Mouse (Mus musculus): Measurements from ENCODE around the gene March9.
A peak's percentile ranks its signal among the peaks of the same experiment; 100 is the strongest.
"Not testable (repeated sequence)": the region's sequence is repeated elsewhere in the genome, so short reads cannot be mapped to it uniquely, and the experiment has no call there.

The March9 gene

DNA sequence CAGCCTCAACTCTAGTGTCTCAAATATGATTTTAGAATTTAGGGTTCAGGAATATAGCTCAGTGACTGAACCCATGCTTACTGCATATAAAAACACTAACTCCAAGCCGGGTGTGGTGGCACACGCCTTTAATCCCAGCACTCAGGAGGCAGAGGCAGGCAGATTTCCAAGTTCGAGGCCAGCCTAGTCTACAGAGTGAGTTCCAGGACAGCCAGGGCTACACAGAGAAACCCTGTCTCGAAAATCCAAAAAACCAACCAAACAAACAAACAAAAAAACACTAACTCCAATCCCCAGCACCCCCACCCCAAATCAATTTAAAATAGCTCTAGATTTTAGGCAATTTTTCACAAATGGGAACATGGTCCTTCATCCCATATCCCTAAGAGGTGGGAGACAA is 2.1 kb upstream of the March9 start:
- not testable (repeated sequence) for DNase-seq

- DNase-seq: no peak
Measured at GRCm38 (mm10) chr10:127061513-127061912, 1.5 kb upstream of the March9 start.

DNA sequence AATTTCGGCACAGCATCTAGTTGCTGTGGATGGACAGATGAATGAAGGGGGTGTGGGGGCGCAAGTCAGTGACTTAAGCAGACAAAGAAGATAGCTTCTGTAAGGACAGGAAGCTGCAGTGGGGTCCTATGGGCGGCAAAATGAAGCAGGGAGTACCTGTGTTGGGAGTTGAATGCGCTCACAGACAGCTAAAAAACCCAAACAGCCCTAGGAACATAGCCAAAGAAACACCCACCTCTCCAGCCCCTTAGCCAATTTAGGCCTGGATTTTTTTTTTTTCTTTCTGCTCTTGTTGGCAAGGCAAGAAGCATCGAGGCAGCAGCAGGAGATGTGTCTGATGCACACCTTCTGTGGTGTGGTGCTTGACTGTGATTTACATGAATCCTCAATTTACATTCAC is 1.1 kb upstream of the March9 start:
- no peak for DNase-seq

DNA sequence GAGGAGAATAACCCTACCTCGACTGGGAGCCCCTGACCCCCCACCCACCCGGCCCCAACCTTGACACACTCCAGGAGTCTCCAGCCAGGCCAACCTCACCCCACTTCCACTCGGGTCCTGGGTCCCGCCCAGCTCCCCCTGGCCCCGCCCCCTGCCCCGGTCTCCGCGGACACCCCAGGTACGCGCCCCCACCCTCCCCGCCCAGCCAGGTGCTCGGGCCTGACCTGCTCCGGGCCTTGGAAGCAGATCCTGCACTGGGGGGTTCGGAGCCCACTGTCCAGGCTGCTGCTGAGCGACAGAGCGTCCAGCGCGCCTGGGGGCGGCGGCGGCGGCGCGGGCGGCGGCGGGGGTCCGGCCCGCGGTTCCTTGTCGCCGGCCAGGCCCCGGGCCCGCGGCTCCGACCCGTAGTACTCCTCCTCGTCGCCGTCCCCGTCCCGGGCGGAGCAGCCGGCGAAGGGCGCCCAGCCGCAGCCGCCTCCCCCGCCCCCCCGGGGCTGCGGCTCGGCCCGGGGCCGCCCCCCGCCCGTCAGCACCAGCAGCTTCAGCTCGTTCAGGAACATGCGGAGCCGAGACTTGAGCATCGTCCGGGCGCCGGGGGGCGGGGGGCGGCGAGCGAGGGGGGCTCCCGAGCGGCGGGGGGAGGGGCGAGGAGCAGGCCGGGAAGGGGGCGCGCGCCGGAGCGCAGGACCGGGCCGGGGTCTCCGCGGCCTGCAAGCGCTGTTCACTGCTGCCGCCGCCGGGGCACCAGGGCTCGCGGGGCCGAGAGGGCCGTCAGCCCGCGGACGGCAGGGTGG is 613 bp downstream of the March9 start:
- DNase-seq: no peak

GRCm38 (mm10) chr10:127058708-127059107 is 1.3 kb downstream of the March9 start:
- DNase-seq: no peak

GRCm38 (mm10) chr10:127058161-127058560 is 1.8 kb downstream of the March9 start:
- peak; percentile 67 for DNase-seq

- DNase-seq: no peak
Measured at GRCm38 (mm10) chr10:127056490-127056889, 3.5 kb downstream of the March9 start.

DNA sequence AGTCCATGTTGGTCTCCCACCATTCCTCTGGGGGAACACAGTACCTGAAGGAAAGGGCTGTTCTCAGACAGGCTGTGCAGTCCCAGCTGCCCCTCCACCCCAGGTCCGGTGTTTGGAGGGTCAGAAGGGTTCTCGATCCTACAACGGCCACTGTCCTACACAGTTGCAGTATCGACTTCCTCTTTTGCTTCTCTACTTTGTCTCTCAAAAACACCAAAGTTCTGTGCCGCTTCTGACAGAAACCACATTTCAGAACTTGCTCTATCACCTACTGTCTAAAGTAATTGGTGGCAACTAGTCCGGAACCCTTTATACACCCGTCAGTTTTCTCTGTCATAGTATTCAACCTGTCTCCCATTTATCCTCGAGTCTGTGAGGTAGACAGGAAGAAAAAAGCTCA is 4.6 kb downstream of the March9 start:
- no peak for DNase-seq

- no peak for DNase-seq
Measured at GRCm38 (mm10) chr10:127054646-127055045, 5.3 kb downstream of the March9 start.

DNA sequence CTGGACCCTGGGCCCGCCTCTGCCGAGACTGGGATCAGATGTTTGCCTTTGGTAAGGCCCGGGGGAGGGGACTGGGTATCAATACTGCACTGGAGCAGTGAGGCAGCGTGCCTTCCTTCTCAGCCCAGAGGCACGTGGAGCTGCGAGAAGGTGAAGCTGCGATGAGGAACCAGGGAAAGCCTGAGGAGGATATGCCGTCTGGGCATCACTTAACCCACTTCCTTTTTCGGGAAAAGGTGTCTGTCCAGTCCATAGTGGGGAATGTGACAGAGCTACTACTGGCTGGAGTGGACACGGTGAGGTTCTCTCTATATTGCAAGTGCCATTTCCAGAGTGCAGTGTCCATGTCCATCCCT is 9.9 kb downstream of the March9 start:
- no peak for DNase-seq

DNA sequence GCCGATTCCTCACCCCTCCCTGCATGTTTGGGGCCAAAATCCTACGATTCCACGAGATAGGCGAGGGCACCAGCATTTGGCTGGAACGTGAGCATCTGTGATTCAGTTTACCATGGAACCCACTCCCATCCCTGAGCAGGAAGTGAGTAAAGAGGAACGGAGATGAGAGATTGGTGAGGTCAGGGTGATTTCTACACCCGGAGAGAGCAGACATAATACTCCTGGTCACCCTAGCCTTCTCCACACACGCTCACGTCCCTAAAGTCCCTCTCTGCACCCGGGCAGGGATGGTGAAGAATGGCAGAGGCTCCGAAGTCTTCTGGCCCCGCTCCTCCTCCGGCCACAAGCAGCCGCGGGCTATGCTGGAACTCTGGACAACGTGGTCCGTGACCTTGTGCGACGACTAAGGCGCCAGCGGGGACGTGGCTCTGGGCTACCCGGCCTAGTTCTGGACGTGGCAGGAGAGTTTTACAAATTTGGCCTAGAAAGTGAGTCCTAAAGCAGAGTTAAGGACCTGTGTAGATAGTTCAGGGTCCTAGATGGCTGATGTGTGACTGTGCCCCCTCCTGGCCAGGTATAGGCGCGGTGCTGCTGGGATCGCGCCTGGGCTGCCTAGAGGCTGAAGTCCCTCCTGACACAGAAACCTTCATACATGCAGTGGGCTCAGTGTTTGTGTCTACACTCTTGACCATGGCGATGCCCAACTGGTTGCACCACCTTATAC is 10.4 kb downstream of the March9 start:
- DNase-seq: no peak

DNA sequence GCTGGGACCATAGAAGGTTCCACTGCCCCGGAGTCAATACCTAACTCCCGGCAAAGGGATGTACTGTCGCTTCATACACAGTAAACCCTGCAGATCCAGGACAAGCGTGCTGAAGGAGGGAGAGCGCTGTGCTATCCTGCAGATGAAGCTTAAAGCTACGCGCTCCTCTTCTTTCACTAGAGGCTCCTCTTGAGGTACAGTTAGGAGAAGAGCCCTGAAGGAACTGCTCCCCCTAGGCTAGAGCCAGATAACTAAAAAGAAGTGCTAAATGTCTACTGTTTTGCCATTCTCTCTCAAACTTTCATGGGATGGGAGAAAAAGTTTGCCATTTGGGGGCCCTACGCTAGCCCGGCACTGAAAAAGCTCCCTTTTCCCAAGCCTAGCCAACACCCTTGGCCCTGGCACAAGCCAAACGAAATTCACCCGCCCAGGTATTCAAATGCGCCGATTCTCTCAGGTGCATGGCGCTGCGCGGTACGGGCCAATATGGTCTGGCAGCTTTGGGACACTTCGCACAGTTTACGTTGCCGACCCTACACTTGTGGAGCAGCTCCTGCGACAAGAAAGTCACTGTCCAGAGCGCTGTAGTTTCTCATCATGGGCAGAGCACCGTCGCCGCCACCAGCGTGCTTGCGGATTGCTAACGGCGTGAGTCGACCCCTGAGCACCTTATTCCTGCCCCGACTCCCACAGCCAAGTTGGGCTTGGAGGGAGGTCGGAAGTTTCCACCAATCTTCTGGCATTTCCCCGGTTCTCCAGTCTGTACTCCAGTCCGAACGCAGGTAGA is 11.2 kb downstream of the March9 start:
- DNase-seq: no peak

- no peak for DNase-seq
Measured at GRCm38 (mm10) chr10:127047954-127048353, 12.0 kb downstream of the March9 start, which contains the start of gene Cyp27b1. Gene Cyp27b1, plus strand, starts transcription at chr10:127048250.

DNA sequence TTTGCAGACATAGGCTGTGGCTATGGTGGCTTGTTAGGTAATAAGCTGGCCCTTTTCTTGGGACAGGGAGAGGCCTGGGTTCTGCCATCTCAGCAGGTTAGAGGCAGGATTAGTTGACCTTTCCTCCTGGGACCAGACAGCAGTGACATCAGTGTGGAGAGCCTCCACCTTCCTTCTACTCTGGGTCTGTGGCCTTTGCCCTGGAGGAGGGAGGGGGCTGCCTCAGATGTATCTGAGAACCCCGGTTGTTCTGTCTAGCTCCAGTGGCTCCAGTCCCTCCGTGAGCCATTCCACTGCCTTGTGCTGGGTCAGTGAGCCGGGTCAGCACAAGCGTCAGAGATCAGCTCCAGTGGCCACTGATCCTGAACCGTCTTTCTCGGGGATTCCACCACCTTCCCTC is 16.8 kb downstream of the March9 start:
- DNase-seq: peak; percentile 94

GRCm38 (mm10) chr10:127042468-127043115 is 17.4 kb downstream of the March9 start:
- no peak for DNase-seq

DNA sequence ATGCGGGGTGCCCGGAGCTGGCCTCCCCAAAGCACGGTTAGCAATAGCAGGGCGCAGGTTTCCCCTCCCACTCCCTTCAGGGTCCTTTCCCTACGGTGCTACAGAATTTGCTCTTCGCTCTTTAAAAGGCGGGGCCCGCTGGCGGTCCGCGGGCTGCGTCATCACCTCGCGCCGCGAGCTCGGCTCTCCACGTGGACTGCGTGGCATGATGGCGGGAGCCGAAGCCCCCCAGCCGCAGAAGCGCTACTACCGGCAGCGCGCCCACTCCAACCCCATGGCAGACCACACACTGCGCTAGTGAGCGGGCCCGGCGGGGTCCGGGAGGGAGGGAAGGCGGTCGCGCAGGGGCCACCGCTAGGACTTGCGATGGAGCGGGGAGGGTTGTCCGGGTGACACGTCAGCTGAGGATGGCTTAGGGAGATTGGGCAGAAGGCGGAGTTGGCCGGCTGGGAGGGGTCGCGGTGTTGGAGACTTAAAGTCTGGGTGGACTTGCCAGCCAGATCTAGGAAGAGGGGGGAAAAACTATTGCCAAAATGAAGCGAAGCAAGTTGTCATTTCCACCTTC is 18.1 kb downstream of the March9 start:
- DNase-seq: peak; percentile 85

DNA sequence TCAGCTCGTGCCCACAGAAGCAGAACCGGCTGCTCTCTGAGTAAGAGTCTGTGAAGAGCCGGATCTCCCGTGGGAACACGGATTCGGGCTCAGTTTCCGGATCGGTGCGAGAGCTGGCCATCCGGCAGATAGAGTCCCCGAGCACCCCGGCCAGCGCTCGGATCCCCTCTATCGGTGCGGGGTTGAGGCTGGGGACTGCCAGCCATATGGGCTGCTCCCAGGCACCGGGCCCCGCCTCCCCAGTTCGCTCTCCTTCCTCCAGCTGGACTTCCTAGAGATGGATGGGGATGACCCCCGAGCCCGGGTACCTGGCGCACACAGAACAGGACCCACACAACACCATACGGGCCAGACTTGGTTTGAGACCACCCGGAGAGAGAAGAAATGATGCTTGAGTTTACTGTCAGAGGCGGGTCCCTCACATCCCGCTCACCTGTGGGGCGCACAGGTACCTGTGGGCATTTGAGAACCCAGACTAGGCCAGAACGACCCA is 18.7 kb downstream of the March9 start, which contains the start of the genes Mettl1 and Eef1akmt3:
Gene Mettl1 (plus strand): TSS at position 141 of the 493 bp plus-strand sequence.
Gene Eef1akmt3 (minus strand): TSS at position 240 of the 493 bp plus-strand sequence.
- no peak for DNase-seq

- no peak for DNase-seq
Measured at GRCm38 (mm10) chr10:127040569-127041214, 19.3 kb downstream of the March9 start.

GRCm38 (mm10) chr10:127037641-127038040 is 22.3 kb downstream of the March9 start:
- DNase-seq: peak; percentile 75

GRCm38 (mm10) chr10:127036273-127036672 is 23.7 kb downstream of the March9 start:
- DNase-seq: peak; percentile 84

- peak; percentile 88 for DNase-seq
Measured at GRCm38 (mm10) chr10:127033301-127033741, 26.7 kb downstream of the March9 start.
